Mouse (Mus musculus): ENCODE data around the gene Abca6.
A peak's percentile ranks its signal among the peaks of the same experiment; 100 is the strongest.

Abca6 gene

DNA sequence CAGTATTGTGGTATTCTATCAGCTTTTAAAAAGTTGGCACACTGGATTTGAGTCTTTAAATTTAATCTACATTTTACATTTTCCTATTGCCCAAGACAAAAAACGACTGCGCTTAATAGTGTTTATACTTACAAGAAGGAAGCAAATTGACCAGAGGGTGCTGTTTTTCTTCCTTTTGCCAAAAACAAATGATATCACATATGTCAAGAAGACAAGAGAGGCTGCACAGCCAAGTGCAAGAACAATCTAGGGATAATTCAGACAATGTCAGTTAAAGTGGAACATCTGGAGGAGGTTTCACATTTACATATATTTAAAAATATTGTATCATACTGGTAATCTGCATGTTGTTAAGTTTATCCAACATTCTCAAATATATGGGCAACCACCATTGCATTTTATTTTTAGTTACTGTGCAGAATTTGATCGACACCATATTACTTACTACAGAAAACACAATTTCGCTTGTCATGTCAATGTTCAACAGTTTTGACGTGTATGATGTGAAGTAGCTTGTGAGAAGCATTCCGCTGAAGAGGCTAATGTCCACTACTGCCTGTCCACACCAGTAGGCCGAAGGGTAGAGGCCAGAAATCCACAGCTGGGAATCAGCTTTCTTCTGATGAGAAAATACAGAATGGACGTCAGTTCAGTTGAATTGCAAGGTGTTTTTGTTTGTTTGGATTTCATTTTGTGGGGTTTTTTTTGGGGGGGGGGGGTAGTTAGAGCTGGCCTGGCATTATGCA is 54.8 kb downstream of the Abca6 start:
- DNase-seq (ENCODE audit: low read depth, low spot score) = no peak

DNA sequence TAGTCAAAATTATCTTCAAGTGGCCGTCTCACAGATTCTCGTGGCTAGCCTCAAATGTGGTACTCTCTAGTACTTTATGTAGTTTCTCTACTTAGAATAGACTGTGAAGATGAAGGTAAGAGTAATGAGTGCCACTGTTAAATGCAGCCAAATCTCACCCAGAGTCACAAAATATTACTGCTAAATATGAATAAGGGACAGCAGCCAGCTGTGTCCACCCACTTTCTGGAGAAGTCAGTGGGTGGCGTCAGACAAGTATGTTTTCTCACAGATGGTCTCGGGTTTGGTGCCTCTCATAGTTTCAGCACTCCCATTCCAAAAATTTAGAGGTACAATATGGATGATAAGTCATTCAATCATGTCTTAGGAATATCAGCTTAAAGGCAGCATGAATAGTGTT is 56.3 kb downstream of the Abca6 start:
- no peak for DNase-seq (ENCODE audit: low read depth, low spot score)

DNA sequence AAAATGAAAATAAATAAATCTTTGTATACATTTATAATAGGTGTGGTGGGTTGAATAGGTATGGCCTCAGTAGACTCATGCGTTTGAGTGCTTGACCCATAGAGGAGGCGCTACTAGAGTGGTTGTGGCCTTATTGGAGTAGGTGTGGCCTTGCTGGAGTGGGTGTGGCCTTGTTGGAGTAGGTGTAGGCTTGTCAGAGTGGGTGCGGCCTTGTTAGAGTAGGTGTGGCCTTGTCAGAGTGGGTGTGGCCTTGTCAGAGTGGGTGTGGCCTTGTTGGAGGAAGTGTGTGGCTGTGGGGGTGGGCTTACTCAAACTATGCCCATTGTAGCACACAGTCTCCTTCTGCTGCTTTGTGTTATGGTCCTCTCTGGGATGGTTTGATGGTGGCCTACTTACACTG is 80.4 kb downstream of the Abca6 start:
- DNase-seq (ENCODE audit: low read depth, low spot score) = peak; percentile 60

DNA sequence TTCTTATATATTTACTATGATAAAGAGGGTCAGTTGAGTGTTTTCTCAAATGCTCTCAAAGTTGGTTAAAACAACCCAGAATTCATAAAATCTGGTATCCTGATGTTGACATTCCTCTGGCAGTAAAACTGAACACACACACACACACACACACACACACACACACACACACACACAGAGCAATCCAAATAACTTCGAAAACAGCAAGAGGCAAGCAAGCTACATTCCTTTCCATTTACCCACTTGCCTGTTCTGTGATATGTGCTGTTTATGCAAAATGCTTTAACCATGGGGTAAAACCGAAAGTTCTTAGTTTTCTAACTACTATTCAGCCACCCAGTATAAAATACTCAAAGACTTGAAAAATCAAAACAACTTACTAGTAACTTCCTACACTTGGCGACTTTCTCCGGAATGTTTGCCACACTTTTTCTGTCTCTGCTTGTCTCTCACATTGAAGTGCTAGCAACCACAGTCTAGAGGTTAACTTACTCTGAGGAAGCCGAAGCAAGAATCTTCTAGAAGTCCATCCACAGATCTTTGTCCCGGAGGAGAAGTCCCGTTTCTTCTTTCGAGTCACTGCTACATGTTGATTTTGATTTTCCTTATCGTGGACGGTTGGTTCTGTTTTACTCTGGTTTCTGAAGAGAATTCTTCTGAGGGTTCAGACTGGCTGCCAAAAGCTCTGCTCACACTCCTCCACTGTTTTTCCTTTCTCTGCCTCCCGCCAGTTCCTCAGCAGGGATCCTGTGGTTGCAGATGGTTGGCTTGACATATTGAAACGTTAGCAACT is 83.9 kb downstream of the Abca6 start, which contains the start of gene Abca9:
Abca9 (minus strand) TSS at position 738 of the 793 bp plus-strand sequence.
- DNase-seq (ENCODE audit: low read depth, low spot score) = no peak

DNA sequence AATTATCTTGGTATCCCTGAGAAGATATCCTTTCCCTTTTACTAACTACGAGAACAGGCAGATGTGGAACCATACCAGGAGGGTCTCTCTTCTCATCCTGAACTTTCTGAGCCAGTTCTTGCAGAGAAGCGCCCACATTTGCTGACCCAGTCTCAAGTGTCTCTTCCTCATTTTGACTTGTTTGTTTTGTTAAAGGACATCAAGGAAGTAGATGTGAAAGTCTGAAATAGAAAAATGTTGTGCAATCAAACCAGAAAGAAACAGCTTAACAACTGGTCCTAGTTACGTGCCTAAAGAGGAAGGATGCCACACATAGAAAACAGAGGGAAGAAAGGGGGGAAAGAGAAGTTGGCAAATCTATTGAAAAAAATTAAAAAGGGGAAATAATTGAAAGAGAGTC is 85.8 kb downstream of the Abca6 start:
- no peak for DNase-seq (ENCODE audit: low read depth, low spot score)

DNA sequence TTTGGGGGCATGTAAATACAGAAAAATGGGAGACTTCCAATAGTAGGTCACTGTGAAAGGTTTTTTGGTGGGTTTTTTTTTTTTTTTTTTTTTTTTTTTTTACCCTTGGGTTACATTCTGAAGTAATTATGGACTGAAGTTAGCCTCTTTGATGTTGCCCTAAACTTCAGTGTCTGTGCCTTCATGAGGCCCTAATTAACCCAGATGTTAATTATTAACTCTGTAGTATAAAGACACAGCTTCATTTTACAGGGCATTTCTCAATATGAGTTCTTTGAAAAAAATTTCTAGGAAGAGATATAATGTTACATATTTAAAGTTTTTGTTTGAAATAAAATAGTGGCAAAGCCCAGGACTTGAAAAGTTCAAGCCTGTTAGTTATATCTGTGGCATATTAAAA is 86.2 kb downstream of the Abca6 start:
- DNase-seq (ENCODE audit: low read depth, low spot score) = no peak

DNA sequence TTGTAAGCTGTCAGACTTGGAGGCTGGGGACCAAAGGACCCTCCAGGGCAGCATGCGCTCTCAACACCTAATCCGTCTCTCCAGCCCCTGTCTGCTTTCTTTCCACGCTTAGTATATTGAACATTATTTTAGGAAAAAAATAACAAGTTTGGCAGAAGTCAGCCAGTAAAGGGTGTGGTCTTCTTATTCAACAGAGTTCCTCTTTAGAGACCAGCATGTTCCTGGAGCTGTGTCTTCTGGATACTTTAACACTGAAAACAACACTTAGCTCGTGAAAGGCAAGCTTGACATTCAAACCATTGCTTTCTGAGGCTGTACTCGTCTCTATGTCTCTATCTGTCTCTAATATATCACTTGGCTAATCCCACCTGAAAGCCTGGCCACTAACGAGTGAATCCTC is 94.5 kb downstream of the Abca6 start:
- no peak for DNase-seq (ENCODE audit: low read depth, low spot score)

DNA sequence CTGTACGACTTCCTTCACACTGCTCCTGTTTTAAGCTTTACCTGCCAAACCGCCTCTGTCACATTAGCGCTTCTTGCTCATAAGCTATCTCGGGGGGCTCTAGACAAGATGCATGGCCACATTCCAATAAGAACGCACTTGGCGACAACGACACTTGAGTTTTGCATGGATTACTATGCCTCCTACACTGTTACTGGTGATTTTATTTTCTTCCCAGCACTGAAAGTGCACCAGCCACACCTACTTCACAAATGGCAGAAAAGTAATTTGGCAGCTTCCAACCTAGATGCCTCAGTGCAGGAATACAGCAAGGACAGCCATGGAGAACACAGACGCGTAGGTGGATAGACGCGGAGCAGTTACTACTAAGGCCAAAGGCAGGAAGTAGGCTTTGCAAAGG is 95.6 kb downstream of the Abca6 start:
- DNase-seq (ENCODE audit: low read depth, low spot score) = no peak

DNA sequence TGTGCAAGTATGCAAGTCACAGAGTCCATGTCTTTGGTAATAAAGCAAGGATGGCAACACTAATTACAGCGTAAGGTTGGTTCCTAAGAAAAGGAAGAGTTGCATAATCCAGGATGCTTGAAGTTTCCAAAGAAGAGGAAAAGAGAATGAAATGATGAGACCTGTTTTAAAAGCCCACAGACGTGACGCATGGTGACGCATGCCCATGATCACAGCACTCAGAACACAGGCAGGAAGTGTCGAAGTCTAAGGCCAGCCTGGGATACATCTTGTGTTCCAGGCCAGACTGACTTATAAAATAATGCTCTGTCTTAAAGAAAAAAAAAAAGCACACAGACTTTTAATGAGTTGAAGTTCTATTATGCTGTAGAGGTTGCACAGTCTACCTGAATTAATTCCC is 103.9 kb downstream of the Abca6 start:
- no peak for DNase-seq (ENCODE audit: low read depth, low spot score)

DNA sequence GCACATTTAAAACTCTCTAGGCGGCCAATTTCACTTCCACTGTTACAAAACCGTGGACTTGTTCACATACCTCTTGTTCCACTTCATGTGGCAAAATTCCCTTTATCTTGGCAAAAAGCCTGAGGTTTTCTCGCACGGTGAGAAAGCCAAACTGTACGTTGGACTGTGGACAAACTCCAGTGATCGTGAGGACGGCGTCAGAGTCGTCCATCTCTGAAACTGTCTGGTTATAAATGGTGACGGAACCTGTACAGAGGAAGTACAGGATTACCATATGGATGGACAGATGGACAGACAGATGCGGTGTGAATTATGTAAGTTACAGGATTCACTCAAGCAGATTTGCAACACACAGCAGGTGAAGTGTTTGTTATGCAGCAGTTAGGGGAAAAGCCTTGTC is 106.2 kb downstream of the Abca6 start:
- no peak for DNase-seq (ENCODE audit: low read depth, low spot score)

DNA sequence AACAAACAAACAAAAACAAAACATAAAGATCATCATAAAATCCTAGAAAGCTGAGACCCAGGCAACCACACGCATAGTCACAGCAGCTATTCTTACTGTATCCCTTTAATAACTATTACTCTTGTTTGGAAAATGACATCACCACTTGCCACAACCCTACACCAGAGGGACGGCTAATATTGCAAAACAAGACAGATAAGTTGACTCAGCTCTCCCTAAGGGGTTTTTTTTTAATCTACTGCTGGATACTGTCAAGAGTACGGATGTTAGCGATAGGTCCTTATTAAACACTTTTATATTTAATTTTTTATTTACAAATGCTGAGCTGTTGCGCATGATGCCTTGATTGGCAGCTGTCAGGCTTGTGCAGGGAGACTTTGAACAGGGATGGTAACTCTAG is 120.8 kb downstream of the Abca6 start:
- DNase-seq (ENCODE audit: low read depth, low spot score) = no peak

All from ES-CJ7 (cell line).